Mouse (Mus musculus) cerebellum, adult 2 months (tissue): ENCODE data around the gene Slc44a5. TPM values are rescaled to one million over a fixed set of nuclear protein-coding genes. Genes with fewer than 3 reads are reported as not detected.

Experiments
- DNase-seq, 2 experiments: peaks; one replicate each; pipeline ENCODE4 v3.0.0; 2021
- H3K27ac ChIP-seq: fragments of 200-500 bp; 2 replicates; pipeline ENCODE4 v1.5.1; 2012; ENCODE audit warnings: low read length, control low read depth, inconsistent platforms; ENCODE audit not compliant: insufficient read depth
- H3K27me3 ChIP-seq: fragments of 200-500 bp; 2 replicates; pipeline ENCODE4 v1.6.1; 2012; ENCODE audit warnings: inconsistent platforms, mild to moderate bottlenecking, low read length, moderate library complexity; ENCODE audit not compliant: control insufficient read depth, insufficient read depth
- H3K4me1 ChIP-seq: fragments of 200-500 bp; 2 replicates; pipeline ENCODE4 v1.6.1; 2011; ENCODE audit warnings: low read length; ENCODE audit not compliant: control insufficient read depth, insufficient read depth
- H3K4me3 ChIP-seq: fragments of 200-500 bp; replicated peaks from 2 replicates; pipeline ENCODE3; 2011; ENCODE audit warnings: mild to moderate bottlenecking, low read depth, low read length, control low read depth; ENCODE audit not compliant: insufficient read depth
- CTCF ChIP-seq: fragments of 200-500 bp; IDR thresholded peaks from 2 replicates; pipeline ENCODE4 v1.5.1; 2011; ENCODE audit warnings: low read depth, mild to moderate bottlenecking, control low read depth, low read length, moderate library complexity, borderline replicate concordance; ENCODE audit not compliant: insufficient read depth
- POLR2A ChIP-seq: fragments of 200-500 bp; IDR thresholded peaks from 2 replicates; pipeline ENCODE4 v1.6.1; 2011; ENCODE audit warnings: low read length, control low read depth, borderline replicate concordance; ENCODE audit not compliant: insufficient read depth
- WGBS: fragments of 180-500 bp; shearing (Covaris S2); methylation state at CpG from one replicate; pipeline ENCODE4 v1.1.7; 2018; 5-methylcytosine and 5-hydroxymethylcytosine counted together
- polyA plus RNA-seq: library from polyadenylated mRNA; depleted of rRNA; stranded (reverse); fragments of >200 nt; gene quantifications from 2 replicates; pipeline ENCODE4 v1.2.3, GENCODE M21; 2012; rRNA removed

Slc44a5 gene
- polyA plus RNA-seq: 3.4 and 3.8 TPM in 2 replicates

GRCm38 (mm10) chr3:153973171-153973948, at the start of gene Slc44a5:
Slc44a5 (plus strand) TSS chr3:153973436.
- WGBS: under 1% methylated on average over 66 of the region's 66 CpGs
- H3K27me3 ChIP-seq: no peaks in the 10 kb centered on the region
- TF ChIP-seq CTCF: no peak
- no peak for TF ChIP-seq POLR2A
- DNase-seq: peak; percentile 44 to 62
- H3K27ac ChIP-seq: no peak within 1 kb of the TSS
- no peaks in the 10 kb centered on the region for H3K4me1 ChIP-seq
- H3K4me3 ChIP-seq: peak within 1 kb of the TSS; percentile 58

GRCm38 (mm10) chr3:153926333-153926732, 46.9 kb upstream of the Slc44a5 start:
- DNase-seq: no peak
- Histone ChIP-seq H3K27ac (no peak overlapping the region), H3K4me1 (no peaks in the 10 kb centered on the region), H3K4me3 (no peak overlapping the region), H3K27me3 (no peaks in the 10 kb centered on the region)
- TF ChIP-seq CTCF (0 out of 2 replicates have a peak, but pooled peaks have one; percentile 2), POLR2A (no peak)
- 91% methylated on average over 7 of the region's 7 CpGs for WGBS

GRCm38 (mm10) chr3:153929526-153929925, 43.7 kb upstream of the Slc44a5 start:
- DNase-seq: no peak
- WGBS: 91% methylated on average over 11 of the region's 11 CpGs
- H3K4me3 ChIP-seq: no peak overlapping the region
- no peaks in the 10 kb centered on the region for H3K4me1 ChIP-seq
- TF ChIP-seq CTCF (no peak), POLR2A (no peak)
- no peaks in the 10 kb centered on the region for H3K27me3 ChIP-seq
- H3K27ac ChIP-seq: no peak overlapping the region

GRCm38 (mm10) chr3:153932461-153932860, 40.8 kb upstream of the Slc44a5 start:
- no peak for DNase-seq
- Histone ChIP-seq H3K4me3 (no peak overlapping the region), H3K27ac (no peak overlapping the region), H3K27me3 (no peaks in the 10 kb centered on the region), H3K4me1 (no peaks in the 10 kb centered on the region)
- 90% methylated on average over 5 of the region's 5 CpGs for WGBS
- TF ChIP-seq CTCF: no peak
- TF ChIP-seq POLR2A: no peak

GRCm38 (mm10) chr3:153935878-153936277, 37.4 kb upstream of the Slc44a5 start:
- no peak for TF ChIP-seq POLR2A
- TF ChIP-seq CTCF: no peak
- Histone ChIP-seq H3K4me3 (no peak overlapping the region), H3K4me1 (no peaks in the 10 kb centered on the region), H3K27ac (no peak overlapping the region), H3K27me3 (no peaks in the 10 kb centered on the region)
- no peak for DNase-seq
- WGBS: 88% methylated on average over 9 of the region's 9 CpGs

GRCm38 (mm10) chr3:153937116-153937810, 36.0 kb upstream of the Slc44a5 start:
- no peaks in the 10 kb centered on the region for H3K4me1 ChIP-seq
- 91% methylated on average over 17 of the region's 17 CpGs for WGBS

GRCm38 (mm10) chr3:153940021-153940420, 33.2 kb upstream of the Slc44a5 start:
- Histone ChIP-seq H3K27me3 (no peaks in the 10 kb centered on the region), H3K4me1 (no peaks in the 10 kb centered on the region), H3K4me3 (no peak overlapping the region), H3K27ac (no peak overlapping the region)
- 77% methylated on average over 8 of the region's 8 CpGs for WGBS
- no peak for DNase-seq
- no peak for TF ChIP-seq POLR2A
- no peak for TF ChIP-seq CTCF

More at GRCm38 (mm10) chr3:153937116-153937810, 36.0 kb upstream of the Slc44a5 start:
- Histone ChIP-seq H3K27me3 (no peaks in the 10 kb centered on the region), H3K4me3 (no peak overlapping the region), H3K27ac (no peak overlapping the region)
- DNase-seq: no peak
- TF ChIP-seq POLR2A (no peak), CTCF (no peak)
